Mouse (Mus musculus): ENCODE results near the gene Setd2. TPM values are rescaled to one million over a fixed set of nuclear protein-coding genes. Genes with fewer than 3 reads are reported as not detected.

The Setd2 gene
- polyA plus RNA-seq, 1 experiment from 2014 or later: 55.6 TPM

GRCm38 (mm10) chr9:110653655-110654461 is 121.5 kb downstream of the Setd2 start, which contains the start of gene Nbeal2:
Gene Nbeal2, minus strand, starts transcription at chr9:110654161.
- Histone ChIP-seq H3K4me2 (peak within 1 kb of the TSS; percentile 94), H3K27me3 (ENCODE audit: insufficient read depth, low read length) (peaks cover 27% of the 10 kb centered on the region), H3K4me3 (ENCODE audit: low read depth, low read length) (peak within 1 kb of the TSS; percentile 59), H3K4me1 (ENCODE audit: insufficient read depth) (peaks cover 16% of the 10 kb centered on the region), H3K36me3 (ENCODE audit: insufficient read depth) (no peaks in the 10 kb centered on the region), H3K9me3 (ENCODE audit: low read depth, low read length) (no peaks in the 10 kb centered on the region), H3K27ac (ENCODE audit: low read depth) (peak within 1 kb of the TSS; percentile 54; the same call in 1 of the 2 replicates), H3K9ac (peak within 1 kb of the TSS; percentile 61)
- ATAC-seq (ENCODE audit: insufficient read depth) (peak; percentile 82), DNase-seq (peak; percentile 94)
- no peak for TF ChIP-seq CTCF (IDR thresholded peaks at IDR 0.05; ENCODE audit: low read depth)
- under 1% methylated on average over 73 of the region's 75 CpGs for WGBS

DNA sequence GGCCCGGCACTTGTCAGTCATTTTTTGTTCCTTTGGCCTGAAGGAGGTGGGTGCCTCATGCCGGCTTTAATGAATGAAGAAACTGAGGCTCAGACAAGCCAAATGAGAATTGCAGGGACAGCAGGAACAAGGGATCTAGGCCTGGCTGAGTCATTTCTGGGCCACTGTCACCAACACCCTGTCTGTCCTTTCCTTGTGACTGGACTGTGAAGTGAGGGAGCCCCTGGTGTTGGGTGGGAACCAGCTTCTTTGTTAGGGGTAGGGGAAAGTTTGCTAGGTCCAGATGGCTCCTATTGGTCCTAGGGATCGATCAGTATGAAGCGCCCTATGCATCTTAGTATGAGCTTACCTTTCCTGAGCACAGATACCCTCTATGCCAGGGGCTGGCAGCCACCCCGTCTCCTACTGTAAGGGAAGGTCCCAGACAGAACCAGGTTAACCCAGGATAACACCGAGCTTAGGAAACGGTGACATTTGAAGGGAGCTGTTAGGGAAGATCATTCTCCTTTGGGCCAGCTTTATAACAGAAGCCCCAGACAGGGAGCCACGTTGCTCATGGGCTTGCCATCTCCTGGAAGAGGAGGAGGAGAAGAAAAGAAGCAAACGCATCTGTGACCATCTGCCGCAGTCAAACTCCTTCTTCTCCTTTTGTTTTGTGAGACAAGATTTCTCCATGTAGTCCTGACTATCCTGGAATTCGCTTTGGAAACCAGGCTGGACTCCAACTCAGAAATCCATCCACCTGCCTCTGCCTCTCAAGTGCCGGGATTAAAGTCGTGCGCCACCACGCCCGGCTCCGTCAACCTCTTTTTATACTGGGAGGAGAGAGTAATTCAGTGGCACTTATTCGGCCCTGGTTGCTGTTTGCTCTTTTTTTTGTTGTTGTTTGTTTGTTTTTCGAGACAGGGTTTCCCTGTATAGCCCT is 122.6 kb downstream of the Setd2 start:
- no peaks in the 10 kb centered on the region for H3K9me3 ChIP-seq (ENCODE audit: low read depth, low read length)
- H3K27ac ChIP-seq (ENCODE audit: low read depth): peak overlapping the region; percentile 89; the same call in 1 of the 2 replicates
- ATAC-seq (ENCODE audit: insufficient read depth) (no peak), DNase-seq (no peak)
- H3K4me1 ChIP-seq (ENCODE audit: insufficient read depth): peaks cover 16% of the 10 kb centered on the region
- H3K4me3 ChIP-seq (ENCODE audit: low read depth, low read length): peak overlapping the region; percentile 59
- peak overlapping the region; percentile 94 for H3K4me2 ChIP-seq
- 77% methylated on average over 19 of the region's 19 CpGs for WGBS
- H3K9ac ChIP-seq: no peak overlapping the region
- TF ChIP-seq CTCF (IDR thresholded peaks at IDR 0.05; ENCODE audit: low read depth): no peak
- peaks cover 27% of the 10 kb centered on the region for H3K27me3 ChIP-seq (ENCODE audit: insufficient read depth, low read length)
- peaks cover 4% of the 10 kb centered on the region; the same call in 1 of the 2 replicates for H3K36me3 ChIP-seq (ENCODE audit: insufficient read depth)

- no peak for DNase-seq
- no peak overlapping the region for H3K9ac ChIP-seq
- H3K27me3 ChIP-seq (ENCODE audit: insufficient read depth, low read length): peaks cover 27% of the 10 kb centered on the region
- H3K9me3 ChIP-seq (ENCODE audit: low read depth, low read length): no peaks in the 10 kb centered on the region
- TF ChIP-seq CTCF (IDR thresholded peaks at IDR 0.05; ENCODE audit: low read depth): no peak
- ATAC-seq (ENCODE audit: insufficient read depth): no peak
- H3K4me1 ChIP-seq (ENCODE audit: insufficient read depth): peaks cover 16% of the 10 kb centered on the region
- peaks cover 4% of the 10 kb centered on the region; the same call in 1 of the 2 replicates for H3K36me3 ChIP-seq (ENCODE audit: insufficient read depth)
- WGBS: 74% methylated on average over 10 of the region's 10 CpGs
- H3K27ac ChIP-seq (ENCODE audit: low read depth): peak overlapping the region; percentile 89
- H3K4me3 ChIP-seq (ENCODE audit: low read depth, low read length): peak overlapping the region; percentile 67
- peak overlapping the region; percentile 66 for H3K4me2 ChIP-seq
These were observed 123.2 kb downstream of the Setd2 start for GRCm38 (mm10) chr9:110655651-110656007.

DNA sequence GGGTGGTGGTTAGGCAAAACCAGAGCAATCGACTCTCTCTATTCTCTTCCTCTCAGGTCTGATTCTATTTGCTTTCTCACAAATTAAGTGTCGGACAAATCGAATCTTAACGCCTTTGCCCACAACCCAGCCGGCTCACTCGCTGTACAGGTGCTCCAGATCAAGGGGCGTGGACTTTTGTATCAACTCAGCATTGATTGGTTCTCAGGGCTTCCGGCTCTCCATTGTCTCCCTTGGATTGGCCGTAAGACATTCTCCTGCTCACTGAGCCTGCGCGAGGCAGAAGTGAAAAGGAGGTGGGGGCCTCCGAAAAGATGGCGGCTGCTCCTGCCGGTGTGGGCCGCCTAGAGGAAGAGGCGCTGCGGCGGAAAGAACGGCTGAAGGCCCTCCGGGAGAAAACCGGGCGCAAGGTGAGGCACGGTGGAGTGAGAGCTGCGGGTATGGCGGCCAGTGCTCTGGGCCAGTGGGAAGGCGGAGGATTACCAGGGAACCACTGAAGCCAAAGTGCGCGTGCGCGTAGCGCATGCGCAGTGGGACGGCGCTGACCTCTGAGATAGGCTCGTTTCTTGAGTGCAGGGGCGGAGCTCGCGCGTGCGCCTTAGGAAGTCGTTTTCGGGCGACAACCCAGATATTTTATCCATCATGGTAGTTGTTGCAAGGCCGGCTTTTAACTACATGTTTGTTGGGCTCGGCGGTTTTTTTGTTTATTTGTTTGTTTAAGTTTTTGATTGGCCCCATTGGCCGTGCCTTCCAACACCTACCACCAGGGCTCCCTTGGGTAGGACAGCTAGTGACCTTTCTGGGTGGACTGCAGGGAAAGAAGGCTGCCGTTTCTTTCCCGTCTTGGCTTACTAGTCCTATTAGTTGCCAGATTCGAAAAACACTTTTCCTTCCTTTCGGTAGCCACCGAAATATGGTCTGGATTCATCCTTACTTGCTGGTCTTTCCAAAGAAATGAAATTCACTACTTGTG is 124.1 kb downstream of the Setd2 start, which contains the start of gene Ccdc12:
Gene Ccdc12 (plus strand): TSS at position 255 of the 973 bp plus-strand sequence.
- peak within 1 kb of the TSS; percentile 67 for H3K4me3 ChIP-seq (ENCODE audit: low read depth, low read length)
- ATAC-seq (ENCODE audit: insufficient read depth) (peak; percentile 94), DNase-seq (peak; percentile 98)
- peaks cover 16% of the 10 kb centered on the region for H3K4me1 ChIP-seq (ENCODE audit: insufficient read depth)
- no peaks in the 10 kb centered on the region for H3K9me3 ChIP-seq (ENCODE audit: low read depth, low read length)
- peak within 1 kb of the TSS; percentile 89 for H3K27ac ChIP-seq (ENCODE audit: low read depth)
- peaks cover 4% of the 10 kb centered on the region; the same call in 1 of the 2 replicates for H3K36me3 ChIP-seq (ENCODE audit: insufficient read depth)
- peak within 1 kb of the TSS; percentile 74 for H3K9ac ChIP-seq
- peak; percentile 50 for TF ChIP-seq CTCF (IDR thresholded peaks at IDR 0.05; ENCODE audit: low read depth)
- peaks cover 25% of the 10 kb centered on the region for H3K27me3 ChIP-seq (ENCODE audit: insufficient read depth, low read length)
- H3K4me2 ChIP-seq: peak within 1 kb of the TSS; percentile 66
- WGBS: under 1% methylated on average over 52 of the region's 52 CpGs

DNA sequence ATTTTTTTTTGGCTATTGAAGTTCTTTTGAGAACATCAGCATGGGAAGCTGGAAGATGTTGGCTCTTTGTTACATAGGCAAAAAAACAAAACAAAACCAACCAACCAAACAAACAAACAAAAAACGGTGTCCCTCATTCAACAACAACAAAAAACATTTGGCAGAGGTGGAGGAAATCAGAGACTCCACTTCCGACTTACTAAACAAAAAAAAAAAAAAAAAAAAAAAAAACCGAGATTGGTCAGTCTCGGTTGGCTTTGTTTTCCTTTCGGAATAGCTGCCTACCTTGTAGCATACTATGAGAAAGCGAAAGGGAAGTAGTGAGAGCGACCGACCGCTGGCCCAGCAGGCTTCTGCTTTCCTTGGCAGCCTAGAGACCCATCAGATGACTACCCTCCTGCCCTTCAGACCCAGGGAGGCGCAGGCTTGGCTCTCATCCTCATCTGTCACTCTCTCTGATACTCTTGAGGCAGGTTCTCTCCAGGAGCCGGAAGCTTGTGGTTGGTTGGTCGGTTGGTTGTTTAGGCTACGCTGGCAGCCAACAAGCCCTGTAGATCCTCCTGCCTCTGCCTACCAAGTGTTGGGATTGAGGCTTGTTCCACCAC is 125.2 kb downstream of the Setd2 start:
- H3K4me2 ChIP-seq: peak overlapping the region; percentile 66
- peak overlapping the region; percentile 74 for H3K9ac ChIP-seq
- 77% methylated on average over 13 of the region's 13 CpGs for WGBS
- DNase-seq: no peak
- no peak for ATAC-seq (ENCODE audit: insufficient read depth)
- no peaks in the 10 kb centered on the region for H3K9me3 ChIP-seq (ENCODE audit: low read depth, low read length)
- H3K36me3 ChIP-seq (ENCODE audit: insufficient read depth): peaks cover 4% of the 10 kb centered on the region; the same call in 1 of the 2 replicates
- peak overlapping the region; percentile 67 for H3K4me3 ChIP-seq (ENCODE audit: low read depth, low read length)
- no peak for TF ChIP-seq CTCF (IDR thresholded peaks at IDR 0.05; ENCODE audit: low read depth)
- no peak overlapping the region; the same call in 1 of the 2 replicates for H3K27ac ChIP-seq (ENCODE audit: low read depth)
- H3K4me1 ChIP-seq (ENCODE audit: insufficient read depth): peaks cover 13% of the 10 kb centered on the region
- H3K27me3 ChIP-seq (ENCODE audit: insufficient read depth, low read length): peaks cover 16% of the 10 kb centered on the region
